Mouse (Mus musculus): ENCODE results near the gene Rufy2. TPM values are rescaled to one million over a fixed set of nuclear protein-coding genes. Genes with fewer than 3 reads are reported as not detected.

The Rufy2 gene
- total and polyA plus RNA-seq, 3 experiments = 4.9 to 6.8 (median 5.8) TPM

DNA sequence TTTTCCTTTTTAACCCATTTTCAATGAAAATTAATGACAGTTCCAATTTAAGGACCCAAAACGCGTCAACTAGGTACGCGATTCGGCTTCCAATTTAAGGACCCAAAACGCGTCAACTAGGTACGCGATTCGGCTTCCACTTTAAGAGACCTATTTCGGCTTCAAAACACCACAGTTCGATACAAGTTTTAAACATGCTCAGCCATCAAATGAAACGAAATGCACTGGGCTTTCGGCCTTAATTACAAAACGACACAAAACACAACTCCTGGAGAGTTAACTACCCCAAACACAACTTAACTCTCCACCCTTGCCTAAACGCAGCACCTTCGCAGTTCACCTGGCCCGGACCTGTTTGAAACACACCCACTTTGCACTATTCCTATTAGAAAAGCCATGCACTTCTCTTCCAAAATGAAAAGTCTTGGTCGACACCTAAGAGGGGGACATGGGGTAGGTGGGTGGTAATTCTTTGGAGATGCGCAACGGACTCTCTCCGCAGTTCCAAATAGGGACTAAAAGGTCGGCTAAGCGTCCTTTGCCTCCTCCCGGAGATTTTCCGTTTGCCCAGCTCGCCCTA, 42.6 kb downstream of the Rufy2 start:
- in situ Hi-C loops (cut with MboI; ENCODE audit: low pct_ligation_motif_present, low pct_unique_long_range_greater_than_20kb, low sequenced_read_pairs) = no loop called here
- DNase-seq (ENCODE audit: extremely low read depth) = peak; percentile 10
- peaks cover 51% of the 10 kb centered on the region for H3K79me2 ChIP-seq (replicated peaks; ENCODE audit: control insufficient read depth, extremely low read depth, insufficient read depth, poor library complexity, severe bottlenecking)
- no peaks in the 10 kb centered on the region for H3K9me3 ChIP-seq (replicated peaks; ENCODE audit: low read length)
- peak overlapping the region; percentile 96 for H3K9ac ChIP-seq (ENCODE audit: insufficient read depth, low read depth)
- H3K4me2 ChIP-seq (ENCODE audit: insufficient read depth, low read depth, poor library complexity, severe bottlenecking) = peak overlapping the region; percentile 91; the same call in 1 of the 2 replicates
- H3K4me1 ChIP-seq (ENCODE audit: control insufficient read depth in 1 of 2, insufficient read depth in 2 of 2) = peaks cover 4 to 40% of the 10 kb centered on the region in 2 experiments; a peak in 3 of 4 replicates
- H3K27ac ChIP-seq (ENCODE audit: insufficient read depth, low read depth) = peak overlapping the region; percentile 97; the same call in 1 of the 2 replicates
- TF ChIP-seq ELF1 (IDR thresholded peaks at IDR 0.05; ENCODE audit: low read depth, low read length) (no peak), SIN3A (IDR thresholded peaks at IDR 0.05; ENCODE audit: low read length) (no peak), EP300 (IDR thresholded peaks at IDR 0.05; ENCODE audit: low read length) (no peak), MAFK (IDR thresholded peaks at IDR 0.05; ENCODE audit: insufficient replicate concordance, low read length) (no peak), E2F4 (IDR thresholded peaks at IDR 0.05; ENCODE audit: insufficient replicate concordance, low read depth, low read length) (no peak), POLR2A (IDR thresholded peaks at IDR 0.05; ENCODE audit: low read depth, low read length) (no peak), CHD1 (IDR thresholded peaks at IDR 0.05; ENCODE audit: low read depth, low read length) (no peak), MAX (IDR thresholded peaks at IDR 0.05; ENCODE audit: low read length) (no peak), IRF4 (IDR thresholded peaks at IDR 0.05; ENCODE audit: low read depth, low read length) (no peak), SMC3 (IDR thresholded peaks at IDR 0.05; ENCODE audit: low read depth, low read length) (no peak), MYC (IDR thresholded peaks at IDR 0.05; ENCODE audit: low read depth, low read length) (no peak), USF2 (conservative IDR thresholded peaks at IDR 0.05; ENCODE audit: low read depth, low read length) (no peak), JUN (IDR thresholded peaks at IDR 0.05; ENCODE audit: insufficient read depth, low read depth, low read length) (no peak), NELFE (IDR thresholded peaks at IDR 0.05; ENCODE audit: low read depth, low read length) (no peak), JUND (conservative IDR thresholded peaks at IDR 0.05; ENCODE audit: low read depth, low read length) (no peak), GABPA (IDR thresholded peaks at IDR 0.05; ENCODE audit: insufficient replicate concordance, low read depth, low read length) (no peak)
- H3K36me3 ChIP-seq (replicated peaks in 1 of 2; ENCODE audit: control insufficient read depth in 1 of 2, insufficient read depth in 1 of 2, low read length in 1 of 2) = peaks cover 4 to 14% of the 10 kb centered on the region in 2 experiments
- H3K27me3 ChIP-seq (replicated peaks) = no peaks in the 10 kb centered on the region
- H3K4me3 ChIP-seq (replicated peaks in 1 of 3; ENCODE audit: low read depth in 2 of 3, low read length in 2 of 3, poor library complexity in 1 of 3) = peak overlapping the region; percentile 91 to 95 (median 92)
- dilution Hi-C loops (cut with MboI; ENCODE audit: extremely low pct_ligation_motif_present, extremely low pct_unique_long_range_greater_than_20kb, low sequenced_read_pairs) = no loop called here

DNA sequence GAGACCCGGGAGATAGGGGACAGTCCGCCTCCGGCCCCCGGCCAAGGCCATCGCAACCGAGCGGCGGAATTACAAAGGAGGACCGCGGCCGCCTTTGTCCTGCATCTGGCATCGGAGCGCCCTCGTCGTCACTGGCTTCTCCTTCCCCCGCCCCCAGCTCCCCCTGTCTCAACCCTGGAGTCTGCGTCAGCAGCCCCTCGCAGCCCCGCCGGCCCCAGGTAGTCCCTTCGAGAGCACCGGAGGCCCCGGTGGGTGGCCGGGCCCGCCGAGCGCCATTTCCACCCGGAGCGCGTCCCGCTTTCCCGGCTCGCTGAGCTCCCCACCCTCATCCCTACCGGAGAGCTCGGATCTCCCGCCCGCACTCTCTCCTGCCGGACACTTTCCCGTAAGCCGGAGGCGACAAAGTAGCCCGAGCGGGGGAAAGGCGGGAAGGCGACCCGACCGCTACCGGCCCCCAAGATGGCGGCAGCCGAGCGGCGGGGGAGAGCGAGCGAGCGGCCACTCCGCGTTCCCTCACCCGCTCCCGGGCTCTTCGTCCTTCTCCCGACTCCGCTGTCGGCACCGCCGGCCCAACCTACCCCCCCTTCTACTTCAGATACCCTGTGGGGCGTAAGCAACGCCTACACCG, 43.2 kb downstream of the Rufy2 start:
- Histone ChIP-seq H3K36me3 (replicated peaks in 1 of 2; ENCODE audit: control insufficient read depth in 1 of 2, insufficient read depth in 1 of 2, low read length in 1 of 2) (peaks cover 0 to 9% of the 10 kb centered on the region in 2 experiments), H3K27ac (ENCODE audit: insufficient read depth, low read depth) (peak overlapping the region; percentile 97), H3K79me2 (replicated peaks; ENCODE audit: control insufficient read depth, extremely low read depth, insufficient read depth, poor library complexity, severe bottlenecking) (peaks cover 47% of the 10 kb centered on the region), H3K9ac (ENCODE audit: insufficient read depth, low read depth) (peak overlapping the region; percentile 96), H3K4me2 (ENCODE audit: insufficient read depth, low read depth, poor library complexity, severe bottlenecking) (0 out of 2 replicates have a peak overlapping the region, but pooled peaks have one; percentile 91), H3K4me3 (replicated peaks in 1 of 3; ENCODE audit: low read depth in 2 of 3, low read length in 2 of 3, poor library complexity in 1 of 3) (peak overlapping the region; percentile 91 to 95 (median 92)), H3K9me3 (replicated peaks; ENCODE audit: low read length) (no peaks in the 10 kb centered on the region), H3K27me3 (replicated peaks) (no peaks in the 10 kb centered on the region), H3K4me1 (ENCODE audit: control insufficient read depth in 1 of 2, insufficient read depth in 2 of 2) (peaks cover 4 to 40% of the 10 kb centered on the region in 2 experiments; a peak in 3 of 4 replicates)
- no peak for TF ChIP-seq RCOR1 (conservative IDR thresholded peaks at IDR 0.05; ENCODE audit: low read depth, low read length)
- no peak for TF ChIP-seq TCF12 (IDR thresholded peaks at IDR 0.05; ENCODE audit: low read depth, low read length)
- TF ChIP-seq NELFE (IDR thresholded peaks at IDR 0.05; ENCODE audit: low read depth, low read length) = no peak
- TF ChIP-seq JUN (IDR thresholded peaks at IDR 0.05; ENCODE audit: insufficient read depth, low read depth, low read length) = no peak
- TF ChIP-seq ZMIZ1 (IDR thresholded peaks at IDR 0.05; ENCODE audit: low read depth, low read length) = no peak
- dilution Hi-C loops (cut with MboI; ENCODE audit: extremely low pct_ligation_motif_present, extremely low pct_unique_long_range_greater_than_20kb, low sequenced_read_pairs) (no loop called here), in situ Hi-C loops (cut with MboI; ENCODE audit: low pct_ligation_motif_present, low pct_unique_long_range_greater_than_20kb, low sequenced_read_pairs) (no loop called here)
- peak; percentile 37 for DNase-seq (ENCODE audit: extremely low read depth)
